Mouse (Mus musculus) neural tube, embryonic 12.5 days (tissue): ENCODE data around the gene Exoc6. TPM values are rescaled to one million over a fixed set of nuclear protein-coding genes. Genes with fewer than 3 reads are reported as not detected.

Experiments used
- ATAC-seq: fragments of 200-750 bp; cut with Nextera tagmentation; 2 replicates; pipeline ENCODE4 v1.8.0; 2017; ENCODE audit warnings: low read depth, mild to moderate bottlenecking, moderate TSS enrichment, moderate library complexity; ENCODE audit not compliant: low FRiP score
- H3K27ac ChIP-seq: fragments of 300-500 bp; sonication (generic); 2 replicates; pipeline ENCODE4 v1.5.1; 2016
- H3K27me3 ChIP-seq: fragments of 300-500 bp; sonication (generic); replicated peaks from 2 replicates; pipeline ENCODE4 v1.6.1; 2016; ENCODE audit warnings: mild to moderate bottlenecking
- H3K36me3 ChIP-seq: fragments of 300-500 bp; sonication (generic); 2 replicates; pipeline ENCODE4 v1.6.1; 2016; ENCODE audit warnings: mild to moderate bottlenecking
- H3K4me1 ChIP-seq: fragments of 300-500 bp; sonication (generic); 2 replicates; pipeline ENCODE4 v1.6.1; 2016
- H3K4me2 ChIP-seq: fragments of 300-500 bp; sonication (generic); replicated peaks from 2 replicates; pipeline ENCODE4 v1.6.1; 2016; ENCODE audit warnings: mild to moderate bottlenecking
- H3K4me3 ChIP-seq: fragments of 300-500 bp; sonication (generic); 2 replicates; pipeline ENCODE4 v1.5.1; 2016
- H3K9ac ChIP-seq: fragments of 300-500 bp; sonication (generic); 2 replicates; pipeline ENCODE4 v1.6.1; 2016; ENCODE audit warnings: mild to moderate bottlenecking
- H3K9me3 ChIP-seq: fragments of 300-500 bp; sonication (generic); 2 replicates; pipeline ENCODE4 v1.6.1; 2016; ENCODE audit warnings: mild to moderate bottlenecking
- WGBS: fragments of 180-500 bp; shearing (Covaris S2); methylation state at CpG from one replicate; pipeline ENCODE4 v1.1.7; 2016; 5-methylcytosine and 5-hydroxymethylcytosine counted together
- polyA plus RNA-seq: library from polyadenylated mRNA; unstranded; fragments of >200 nt; fragmentation: Nextera tagmentation; extraction: Ambion mirVana; gene quantifications from 2 replicates; pipeline ENCODE4 v1.2.1, GENCODE M21; 2016

Gene Exoc6
- polyA plus RNA-seq, 1 experiment from 2014 or later, result 13.5 TPM

GRCm38 (mm10) chr19:37697651-37698272 lies 147.5 kb downstream of the Exoc6 start, which contains the start of gene Cyp26a1:
TSS of gene Cyp26a1 (plus strand) at chr19:37697798.
- under 1% methylated on average over 51 of the region's 51 CpGs for WGBS
- H3K9ac ChIP-seq, result 0 out of 2 replicates have a peak within 1 kb of the TSS, but pooled peaks have one; percentile 17
- peak within 1 kb of the TSS; percentile 58 for H3K4me2 ChIP-seq
- H3K4me3 ChIP-seq, result peak within 1 kb of the TSS; percentile 26
- peaks cover 91% of the 10 kb centered on the region for H3K27me3 ChIP-seq
- no peaks in the 10 kb centered on the region for H3K9me3 ChIP-seq
- no peak within 1 kb of the TSS for H3K27ac ChIP-seq
- ATAC-seq, result no peak
- no peaks in the 10 kb centered on the region for H3K36me3 ChIP-seq
- H3K4me1 ChIP-seq, result peaks cover 42% of the 10 kb centered on the region

- no peaks in the 10 kb centered on the region for H3K36me3 ChIP-seq
- peaks cover 34% of the 10 kb centered on the region for H3K4me1 ChIP-seq
- no peaks in the 10 kb centered on the region for H3K9me3 ChIP-seq
- no peak overlapping the region for H3K9ac ChIP-seq
- H3K27ac ChIP-seq, result no peak overlapping the region
- H3K27me3 ChIP-seq, result peaks cover 91% of the 10 kb centered on the region
- peak overlapping the region; percentile 58 for H3K4me2 ChIP-seq
- under 1% methylated on average over 63 of the region's 63 CpGs for WGBS
- H3K4me3 ChIP-seq, result peak overlapping the region; percentile 26
- no peak for ATAC-seq
Measured at GRCm38 (mm10) chr19:37698273-37699160, 148.3 kb downstream of the Exoc6 start.

GRCm38 (mm10) chr19:37699711-37700110 lies 149.5 kb downstream of the Exoc6 start:
- no peaks in the 10 kb centered on the region for H3K9me3 ChIP-seq
- no peak overlapping the region for H3K9ac ChIP-seq
- peaks cover 34% of the 10 kb centered on the region for H3K4me1 ChIP-seq
- no peak overlapping the region for H3K4me2 ChIP-seq
- H3K36me3 ChIP-seq, result no peaks in the 10 kb centered on the region
- WGBS, result 11% methylated on average over 9 of the region's 9 CpGs
- H3K4me3 ChIP-seq, result no peak overlapping the region
- ATAC-seq, result no peak
- H3K27me3 ChIP-seq, result peaks cover 81% of the 10 kb centered on the region
- no peak overlapping the region for H3K27ac ChIP-seq

- peaks cover 53% of the 10 kb centered on the region for H3K27me3 ChIP-seq
- no peak overlapping the region for H3K4me3 ChIP-seq
- peaks cover 17% of the 10 kb centered on the region for H3K4me1 ChIP-seq
- no peak overlapping the region for H3K27ac ChIP-seq
- no peak overlapping the region for H3K4me2 ChIP-seq
- no peaks in the 10 kb centered on the region for H3K36me3 ChIP-seq
- H3K9ac ChIP-seq, result no peak overlapping the region
- ATAC-seq, result no peak
- 62% methylated on average over 21 of the region's 21 CpGs for WGBS
- H3K9me3 ChIP-seq, result no peaks in the 10 kb centered on the region
Measured at GRCm38 (mm10) chr19:37702377-37703076, 152.3 kb downstream of the Exoc6 start.

- no peaks in the 10 kb centered on the region for H3K9me3 ChIP-seq
- H3K4me1 ChIP-seq, result peaks cover 2% of the 10 kb centered on the region
- peaks cover 38% of the 10 kb centered on the region for H3K27me3 ChIP-seq
- no peaks in the 10 kb centered on the region for H3K36me3 ChIP-seq
- 9% methylated on average over 3 of the region's 3 CpGs for WGBS
- H3K27ac ChIP-seq, result no peak overlapping the region
- no peak overlapping the region for H3K4me3 ChIP-seq
- peak; percentile 71; the same call in 1 of the 2 replicates for ATAC-seq
- no peak overlapping the region for H3K9ac ChIP-seq
- H3K4me2 ChIP-seq, result no peak overlapping the region
Measured at GRCm38 (mm10) chr19:37703902-37704509, 153.8 kb downstream of the Exoc6 start.

GRCm38 (mm10) chr19:37705722-37706121 lies 155.5 kb downstream of the Exoc6 start:
- Histone ChIP-seq H3K4me3 (no peak overlapping the region), H3K4me1 (no peaks in the 10 kb centered on the region), H3K27ac (no peak overlapping the region), H3K36me3 (no peaks in the 10 kb centered on the region), H3K4me2 (no peak overlapping the region), H3K9me3 (peaks cover 5% of the 10 kb centered on the region; the same call in 1 of the 2 replicates), H3K27me3 (peaks cover 21% of the 10 kb centered on the region), H3K9ac (no peak overlapping the region)
- no peak for ATAC-seq
- WGBS, result 90% methylated on average over 5 of the region's 5 CpGs

GRCm38 (mm10) chr19:37714681-37715080 lies 164.5 kb downstream of the Exoc6 start:
- Histone ChIP-seq H3K27me3 (no peaks in the 10 kb centered on the region), H3K4me1 (no peaks in the 10 kb centered on the region), H3K9ac (no peak overlapping the region), H3K4me3 (no peak overlapping the region), H3K27ac (no peak overlapping the region), H3K36me3 (no peaks in the 10 kb centered on the region), H3K9me3 (peaks cover 4% of the 10 kb centered on the region; the same call in 1 of the 2 replicates), H3K4me2 (no peak overlapping the region)
- WGBS, result 81% methylated on average over 10 of the region's 10 CpGs
- ATAC-seq, result no peak

GRCm38 (mm10) chr19:37715980-37716379 lies 165.8 kb downstream of the Exoc6 start:
- Histone ChIP-seq H3K27me3 (no peaks in the 10 kb centered on the region), H3K27ac (no peak overlapping the region), H3K36me3 (no peaks in the 10 kb centered on the region), H3K9me3 (no peaks in the 10 kb centered on the region), H3K9ac (no peak overlapping the region), H3K4me1 (no peaks in the 10 kb centered on the region), H3K4me3 (no peak overlapping the region), H3K4me2 (no peak overlapping the region)
- no peak for ATAC-seq
- 82% methylated on average over 1 of the region's 1 CpGs for WGBS

- H3K36me3 ChIP-seq, result no peaks in the 10 kb centered on the region
- H3K4me3 ChIP-seq, result no peak overlapping the region
- ATAC-seq, result no peak
- 90% methylated on average over 12 of the region's 12 CpGs for WGBS
- H3K9ac ChIP-seq, result no peak overlapping the region
- H3K27me3 ChIP-seq, result no peaks in the 10 kb centered on the region
- no peak overlapping the region for H3K4me2 ChIP-seq
- H3K27ac ChIP-seq, result no peak overlapping the region
- H3K4me1 ChIP-seq, result no peaks in the 10 kb centered on the region
- no peaks in the 10 kb centered on the region for H3K9me3 ChIP-seq
Measured at GRCm38 (mm10) chr19:37716524-37717175, 166.4 kb downstream of the Exoc6 start.

GRCm38 (mm10) chr19:37719166-37719565 lies 168.9 kb downstream of the Exoc6 start:
- no peaks in the 10 kb centered on the region for H3K27me3 ChIP-seq
- no peak overlapping the region for H3K4me2 ChIP-seq
- no peaks in the 10 kb centered on the region for H3K36me3 ChIP-seq
- no peaks in the 10 kb centered on the region for H3K9me3 ChIP-seq
- 47% methylated on average over 1 of the region's 1 CpGs for WGBS
- no peak overlapping the region for H3K4me3 ChIP-seq
- no peak overlapping the region for H3K27ac ChIP-seq
- H3K4me1 ChIP-seq, result no peaks in the 10 kb centered on the region
- no peak overlapping the region for H3K9ac ChIP-seq
- ATAC-seq, result no peak

GRCm38 (mm10) chr19:37724591-37724990 lies 174.4 kb downstream of the Exoc6 start:
- Histone ChIP-seq H3K4me3 (no peak overlapping the region), H3K4me1 (no peaks in the 10 kb centered on the region), H3K9ac (no peak overlapping the region), H3K4me2 (no peak overlapping the region), H3K27me3 (no peaks in the 10 kb centered on the region), H3K9me3 (no peaks in the 10 kb centered on the region), H3K36me3 (no peaks in the 10 kb centered on the region), H3K27ac (no peak overlapping the region)
- ATAC-seq, result no peak
- WGBS, result 97% methylated on average over 5 of the region's 5 CpGs
